In the genomic region with DNA sequence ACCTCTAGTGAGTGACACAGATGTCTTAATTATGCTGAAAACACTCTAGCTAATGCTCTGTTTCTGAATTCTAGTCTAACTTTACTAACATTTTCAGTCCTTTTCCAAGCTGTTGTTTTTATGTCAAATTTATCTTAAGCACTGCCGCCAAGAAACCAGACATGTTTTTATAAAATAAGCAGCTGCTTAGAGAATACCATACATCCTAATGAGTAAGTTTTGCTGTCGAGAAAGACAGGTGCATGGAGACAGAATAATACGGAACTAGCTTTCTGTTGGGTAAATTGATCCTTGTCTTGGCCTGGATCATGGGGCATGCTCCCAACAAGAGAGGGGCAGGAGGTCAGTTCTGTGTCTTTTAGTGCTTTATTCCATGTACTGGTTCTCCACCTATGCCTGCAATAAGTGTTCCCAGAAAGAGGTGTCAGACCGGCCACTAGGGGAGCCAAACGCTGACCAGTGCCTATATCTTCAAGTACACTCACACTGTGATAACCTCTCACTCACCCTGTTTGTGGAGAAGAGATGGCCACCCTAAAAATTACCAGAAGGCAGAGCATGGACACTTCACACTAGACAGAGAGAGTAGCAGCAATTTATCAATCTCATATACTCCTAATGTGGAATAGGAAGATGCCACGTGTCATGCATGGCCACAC, we compare ENCODE assay signal across 8 mouse cellular contexts.
DNase-seq lines count a peak whose midpoint lies in the region; ATAC-seq and TF ChIP-seq lines count a peak whose summit lies in the region.

No protein-coding gene starts in this region.

- 62% methylated on average over 6 of the region's 6 CpGs for WGBS in midbrain, postnatal 0 days

- H3K36me3 ChIP-seq in midbrain, postnatal 0 days (ENCODE audit: insufficient read depth, low read length): no peaks in the 10 kb centered on the region

- no peaks in the 10 kb centered on the region for H3K27me3 ChIP-seq in midbrain, postnatal 0 days (ENCODE audit: insufficient read depth, low read length)

- no peak overlapping the region for H3K4me2 ChIP-seq in midbrain, postnatal 0 days (ENCODE audit: low read depth, low read length, poor library complexity, severe bottlenecking)

- TF ChIP-seq CTCF in midbrain, postnatal 0 days (IDR thresholded peaks at IDR 0.05): peak; percentile 59

- intact Hi-C loops in left cerebral cortex, postnatal 10 days (cut with DNase I): no loop called here

- H3K4me3 ChIP-seq in midbrain, postnatal 0 days (ENCODE audit: low read depth, low read length): no peak overlapping the region

- DNase-seq in adrenal gland, postnatal 10 days: peak; percentile 19
- DNase-seq in adrenal gland, postnatal 14 days: no peak
- peak; percentile 16 to 28 for DNase-seq in left cerebral cortex, postnatal 10 days (ENCODE audit: extremely low spot score in 1 of 2, low spot score in 2 of 2)
- DNase-seq in left cerebral cortex, adult 8-10 months (ENCODE audit: low spot score in 2 of 2): no peak
- peak; percentile 8 for DNase-seq in brain, adult 2 months (ENCODE audit: low read depth, low spot score)
- peak; percentile 6 for DNase-seq in kidney, postnatal 14 days
- DNase-seq in midbrain, postnatal 0 days (ENCODE audit: low spot score): peak; percentile 10

- ATAC-seq in midbrain, postnatal 0 days (ENCODE audit: low FRiP score): no peak
- ATAC-seq in monocyte, adult 5-6 weeks (replicated peaks; ENCODE audit: insufficient number of reproducible peaks, low FRiP score, low TSS enrichment, poor library complexity, severe bottlenecking): no peak

- no peak overlapping the region for H3K27ac ChIP-seq in midbrain, postnatal 0 days (ENCODE audit: low read depth, low read length)

- H3K4me1 ChIP-seq in midbrain, postnatal 0 days (ENCODE audit: insufficient read depth, low read length): no peaks in the 10 kb centered on the region

- H3K9ac ChIP-seq in midbrain, postnatal 0 days (replicated peaks; ENCODE audit: low read length, poor library complexity, severe bottlenecking): no peak overlapping the region

- no peaks in the 10 kb centered on the region for H3K9me3 ChIP-seq in midbrain, postnatal 0 days (ENCODE audit: low read length)

Comparison
In these comparisons a context has a peak if more than half of its experiments do, and no peak if none do; other contexts are left out.
1. DNase-seq: peak in adrenal gland, postnatal 10 days (single experiment), left cerebral cortex, postnatal 10 days (2 of 2), brain, adult 2 months (single experiment), kidney, postnatal 14 days (single experiment) and midbrain, postnatal 0 days (single experiment); none in adrenal gland, postnatal 14 days (single experiment) and left cerebral cortex, adult 8-10 months (0 of 2).